Mouse (Mus musculus): ENCODE measurements around the gene Fam229a.

The Fam229a gene

DNA sequence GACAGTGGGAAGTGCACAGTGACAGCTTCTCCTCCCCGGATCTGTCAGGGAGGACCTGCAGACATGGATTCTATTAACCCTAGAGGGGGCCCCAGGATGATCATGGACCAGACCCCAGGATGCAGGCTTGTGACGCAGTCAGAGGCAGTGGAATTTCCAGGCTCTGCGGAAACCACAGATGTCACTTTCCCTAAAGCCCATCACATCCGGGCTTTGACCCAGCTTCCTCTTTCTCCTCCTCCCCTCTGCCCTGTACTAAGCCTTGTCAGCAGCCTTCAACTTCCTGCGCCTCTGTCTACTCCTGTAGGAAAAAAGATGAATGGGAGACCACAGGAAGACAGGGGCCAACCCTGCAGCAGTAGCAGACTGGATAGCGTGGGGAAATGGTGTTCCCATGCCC, 5.6 kb downstream of the Fam229a start:
- DNase-seq, result peak; percentile 64 to 68

DNA sequence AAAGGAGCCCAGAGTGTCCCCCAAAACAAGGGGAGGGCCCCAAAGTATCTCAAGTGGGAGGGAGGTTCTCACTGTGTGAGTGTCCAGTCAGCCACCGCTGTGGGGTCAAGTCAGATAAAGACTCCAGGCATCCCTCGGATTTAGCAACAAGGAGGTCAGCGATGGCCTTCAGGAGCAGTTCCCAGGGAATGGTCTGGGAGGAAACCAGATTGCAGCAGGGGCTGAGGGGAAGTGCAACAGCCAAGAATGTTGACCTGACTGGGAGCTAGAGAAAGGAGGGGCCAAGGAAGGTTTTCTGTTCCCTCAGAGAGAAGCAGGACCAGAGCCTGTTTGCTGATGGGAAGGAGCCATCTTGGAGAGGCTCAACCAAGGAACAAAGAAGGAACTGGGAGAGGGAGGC, 8.0 kb downstream of the Fam229a start:
- DNase-seq, result no peak

DNA sequence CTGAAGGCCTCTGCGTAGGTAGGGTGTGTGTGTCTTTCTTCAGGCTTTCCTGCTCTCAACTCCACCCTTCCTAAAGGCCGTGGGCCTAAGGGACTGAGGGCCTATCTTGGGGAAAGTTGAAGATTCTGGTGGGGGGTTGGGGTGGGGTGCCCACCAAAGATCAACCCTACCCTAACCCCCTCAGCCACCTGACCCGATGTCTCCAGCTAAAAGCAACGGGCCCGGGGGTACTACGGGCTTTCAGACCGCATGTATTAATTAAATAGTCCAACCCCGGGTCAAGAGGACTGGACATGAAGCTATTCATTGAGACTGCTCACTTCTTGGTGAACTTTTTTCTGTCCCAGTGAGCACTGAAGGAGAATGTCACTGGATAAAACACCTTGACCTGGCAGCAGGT, 9.0 kb downstream of the Fam229a start:
- no peak for DNase-seq

GRCm38 (mm10) chr4:129500607-129501566, 9.9 kb downstream of the Fam229a start:
- peak; percentile 95 for DNase-seq

DNA sequence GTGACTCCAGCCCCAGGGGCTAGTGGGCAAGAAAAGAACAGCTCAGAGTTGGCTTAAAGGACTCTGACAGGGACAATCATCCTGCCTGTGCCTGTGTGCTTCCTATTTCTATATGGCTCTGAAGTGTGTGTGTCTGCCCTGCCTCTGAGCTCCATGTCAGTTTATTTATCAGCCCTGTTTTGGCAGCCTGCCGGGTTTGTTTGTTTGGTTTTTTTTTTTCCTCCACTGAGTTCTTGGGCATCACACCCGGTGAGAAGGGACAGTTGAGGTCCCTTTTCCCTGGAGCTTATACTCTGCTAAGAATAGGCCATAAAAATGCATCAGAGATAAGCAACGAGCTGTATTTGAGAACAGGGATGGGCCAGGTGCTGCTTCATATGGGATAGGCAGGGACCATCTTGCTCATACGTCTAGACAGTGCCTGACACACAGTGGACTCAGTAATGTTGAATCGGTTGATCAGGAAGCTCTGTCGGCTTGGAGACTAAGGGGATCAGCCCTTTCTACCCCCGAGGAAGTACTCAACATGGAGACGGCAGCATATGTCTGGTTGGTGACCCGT, 11.4 kb downstream of the Fam229a start:
- no peak for DNase-seq

GRCm38 (mm10) chr4:129502901-129503444, 12.0 kb downstream of the Fam229a start:
- DNase-seq, result no peak

DNA sequence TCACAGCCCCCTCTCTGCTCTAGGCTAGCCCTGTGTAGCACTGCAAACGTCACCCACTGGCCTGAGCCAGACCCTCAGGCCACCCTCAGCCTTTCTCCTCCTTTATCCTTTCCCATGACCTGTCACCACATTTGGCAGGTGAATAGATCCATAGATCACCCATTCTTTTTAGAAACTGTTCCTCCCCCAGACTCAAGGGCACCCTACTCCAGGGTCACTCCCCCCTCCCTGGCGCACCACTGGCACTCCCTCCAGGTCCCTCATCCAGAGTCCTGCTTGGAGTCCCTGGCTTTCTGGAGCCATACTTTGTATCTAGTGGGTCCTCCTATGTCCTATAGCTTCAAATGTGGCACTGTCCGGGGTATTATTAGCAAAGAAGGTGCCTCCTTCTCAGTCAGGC, 14.5 kb downstream of the Fam229a start:
- no peak for DNase-seq

- DNase-seq, result no peak
These were observed 16.6 kb downstream of the Fam229a start for GRCm38 (mm10) chr4:129507434-129508236.

GRCm38 (mm10) chr4:129508237-129508515, 17.2 kb downstream of the Fam229a start:
- DNase-seq, result no peak

DNA sequence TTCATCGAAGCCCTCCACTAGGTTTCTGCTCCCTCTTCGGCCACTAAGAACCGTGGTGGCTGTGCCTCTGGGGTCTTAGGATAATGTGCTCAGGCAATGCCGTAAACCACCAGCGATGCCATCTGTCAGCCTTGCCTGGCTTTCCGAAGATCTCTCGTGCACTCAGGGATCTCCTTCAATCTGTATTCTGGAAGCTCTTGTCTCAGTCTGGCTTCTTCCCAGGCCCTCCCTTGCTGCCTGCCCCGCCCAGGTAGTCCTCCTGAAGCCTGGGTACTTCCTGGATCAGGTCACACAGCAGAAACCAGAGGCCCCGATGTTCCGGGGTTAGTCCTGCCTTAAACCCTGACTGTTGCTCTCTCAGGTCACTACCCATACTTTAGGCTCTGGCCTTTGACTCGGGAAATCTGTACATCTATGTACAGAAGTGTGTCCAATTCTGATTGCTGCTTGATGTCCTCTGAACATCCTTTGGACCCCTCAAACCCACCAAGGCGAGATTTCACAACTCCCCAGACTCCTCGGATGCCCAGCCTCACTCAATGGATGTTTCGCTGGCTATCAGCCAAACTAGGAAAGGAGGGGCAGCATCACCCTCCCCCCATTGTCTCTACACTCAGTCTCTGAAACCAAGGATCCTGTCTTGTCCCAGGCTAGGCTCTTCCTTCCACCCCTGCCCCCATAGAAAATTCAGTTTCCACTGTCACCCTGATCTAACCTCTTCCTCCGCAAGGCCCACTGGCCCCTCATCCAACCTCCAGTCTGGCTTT, 18.0 kb downstream of the Fam229a start:
- DNase-seq, result peak in 1 of 2 experiments; percentile 44

DNA sequence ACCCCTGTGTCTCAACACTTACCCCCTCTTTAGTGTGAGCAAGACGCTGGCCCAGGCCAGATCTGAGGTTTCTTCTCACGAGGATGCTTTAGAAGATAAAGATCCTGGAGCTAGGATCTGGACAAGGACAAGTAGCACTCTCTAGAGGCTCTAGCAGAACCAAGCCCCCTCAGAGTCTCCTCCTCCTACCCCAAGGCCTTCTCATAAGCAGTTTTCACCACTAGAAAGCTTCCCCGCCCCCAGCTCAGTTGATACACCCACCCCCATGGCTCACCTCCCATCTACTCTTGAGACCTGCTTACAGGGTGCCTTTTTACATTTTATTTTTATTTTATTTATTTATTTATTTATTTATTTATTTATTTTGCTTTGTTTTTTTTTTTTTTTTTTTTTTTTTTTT, 18.7 kb downstream of the Fam229a start:
- no peak for DNase-seq

GRCm38 (mm10) chr4:129510723-129511412, 19.9 kb downstream of the Fam229a start:
- peak in 1 of 2 experiments; percentile 49 for DNase-seq

DNA sequence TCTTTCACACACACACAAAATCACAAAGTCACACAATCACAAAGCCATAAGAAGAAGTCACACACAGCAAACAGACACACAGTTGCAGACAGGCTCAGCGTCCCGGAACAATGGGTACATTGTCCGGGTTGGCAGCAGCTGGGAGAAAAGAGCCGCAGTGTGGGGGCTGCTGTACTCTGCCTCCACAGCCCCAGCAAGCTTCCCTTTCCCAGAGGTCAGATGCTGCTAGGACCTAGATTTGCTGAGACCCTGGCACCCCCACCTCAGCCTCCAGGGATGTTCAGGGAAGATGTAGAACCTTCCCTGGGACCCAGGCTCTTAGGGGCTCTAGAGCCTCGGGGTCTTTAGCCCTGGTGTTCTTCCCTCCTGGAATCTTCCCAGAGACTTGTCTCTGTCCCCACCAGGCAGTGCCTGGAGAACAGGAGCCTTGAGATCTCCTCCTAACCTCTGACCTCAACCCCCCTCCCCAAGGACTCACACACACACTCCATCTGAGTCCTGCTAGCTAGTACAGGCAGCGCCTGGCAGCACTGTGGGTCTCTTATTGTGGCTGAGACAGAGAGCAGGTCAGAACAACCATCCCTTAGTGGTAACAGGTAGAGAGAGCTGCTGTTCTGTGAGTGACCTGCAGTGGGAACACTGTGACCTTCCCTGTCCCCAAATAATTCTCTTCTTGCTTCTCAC, 20.6 kb downstream of the Fam229a start:
- DNase-seq, result no peak

DNA sequence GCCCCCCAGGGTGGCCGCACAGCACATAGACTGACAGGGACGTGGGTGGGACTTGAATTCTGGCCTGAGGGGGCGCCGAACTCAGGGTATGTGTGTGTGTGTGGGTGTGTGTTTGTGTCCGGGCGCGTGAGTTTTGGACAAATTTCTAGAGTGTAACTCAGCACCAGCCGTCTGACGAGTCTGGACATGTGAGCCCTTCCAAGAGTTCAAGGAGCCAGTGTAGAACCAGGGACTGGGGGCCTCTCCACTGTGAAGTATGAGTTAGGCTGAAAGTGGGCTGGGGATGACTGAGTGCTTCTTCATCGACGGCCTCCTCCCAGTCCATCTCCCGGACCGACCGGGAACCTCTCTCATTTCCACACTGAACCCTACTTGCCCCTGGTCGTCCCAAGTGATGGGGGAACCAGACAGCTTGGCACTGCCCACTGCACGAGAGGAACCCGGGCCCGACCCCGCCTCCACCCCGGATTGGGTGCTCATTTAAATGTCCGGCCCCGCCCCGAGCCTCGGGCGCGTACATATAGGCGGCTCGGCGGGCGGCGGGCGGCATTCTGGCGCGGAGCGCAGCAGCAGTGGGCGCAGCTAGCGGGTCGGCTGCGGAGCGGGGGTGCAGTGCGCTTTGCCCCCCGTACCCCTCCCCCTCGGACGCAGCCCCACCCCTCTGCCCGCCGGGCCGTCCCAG, 22.2 kb downstream of the Fam229a start, which contains the start of gene Marcksl1:
Marcksl1 (plus strand) TSS at position 496 of the 682 bp plus-strand sequence.
- peak; percentile 95 for DNase-seq

DNA sequence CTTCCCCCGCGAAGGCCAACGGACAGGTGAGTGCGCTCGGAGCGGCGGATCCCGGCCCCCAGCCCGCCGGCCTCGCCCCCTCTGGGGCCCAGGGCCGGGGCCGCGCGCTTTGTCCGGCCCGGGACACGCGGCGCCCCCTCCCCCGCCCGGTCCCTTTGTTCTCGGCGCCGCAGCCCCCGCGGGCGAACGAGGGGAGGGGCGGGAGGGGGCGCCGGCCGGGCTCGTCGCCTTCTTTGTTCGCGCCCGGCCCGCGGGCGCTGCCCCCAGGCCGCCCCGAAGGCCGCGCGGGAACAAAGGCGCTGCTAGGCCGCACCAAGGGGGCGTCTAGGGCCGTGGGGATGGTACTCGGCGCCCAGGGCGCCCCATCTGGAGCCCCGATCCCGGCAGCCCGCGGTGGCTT, 22.9 kb downstream of the Fam229a start:
- no peak for DNase-seq

DNA sequence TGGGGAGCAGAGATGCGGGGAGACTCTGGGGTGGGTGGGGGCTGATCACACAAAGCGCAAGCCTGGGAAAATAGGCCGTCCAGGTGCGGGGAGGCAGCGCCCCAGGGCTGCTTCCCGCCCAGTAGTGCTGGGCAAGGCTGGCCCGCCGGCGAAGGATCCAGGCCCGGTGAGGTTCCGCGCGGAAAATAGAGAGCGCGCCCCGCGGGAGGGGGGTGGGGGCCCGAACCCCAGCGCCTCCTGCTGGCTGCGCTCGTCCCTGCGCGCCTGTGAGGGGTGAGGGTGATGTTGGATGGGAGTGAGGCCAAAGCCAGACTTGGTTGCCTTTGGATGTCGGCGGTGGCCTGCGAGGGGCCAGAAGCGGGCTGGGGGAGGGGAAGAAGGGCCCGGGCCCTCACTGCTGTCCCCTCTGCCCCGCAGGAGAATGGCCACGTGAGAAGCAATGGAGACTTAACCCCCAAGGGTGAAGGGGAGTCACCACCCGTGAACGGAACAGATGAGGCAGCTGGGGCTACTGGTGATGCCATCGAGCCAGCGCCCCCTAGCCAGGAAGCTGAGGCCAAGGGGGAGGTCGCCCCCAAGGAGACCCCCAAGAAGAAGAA, 23.4 kb downstream of the Fam229a start:
- peak; percentile 79 to 83 for DNase-seq

- DNase-seq, result peak; percentile 49 to 54
These were observed 25.9 kb downstream of the Fam229a start for GRCm38 (mm10) chr4:129516925-129517324.

GRCm38 (mm10) chr4:129518519-129518918, 27.5 kb downstream of the Fam229a start:
- no peak for DNase-seq

GRCm38 (mm10) chr4:129525338-129525737, 34.3 kb downstream of the Fam229a start:
- no peak for DNase-seq

DNA sequence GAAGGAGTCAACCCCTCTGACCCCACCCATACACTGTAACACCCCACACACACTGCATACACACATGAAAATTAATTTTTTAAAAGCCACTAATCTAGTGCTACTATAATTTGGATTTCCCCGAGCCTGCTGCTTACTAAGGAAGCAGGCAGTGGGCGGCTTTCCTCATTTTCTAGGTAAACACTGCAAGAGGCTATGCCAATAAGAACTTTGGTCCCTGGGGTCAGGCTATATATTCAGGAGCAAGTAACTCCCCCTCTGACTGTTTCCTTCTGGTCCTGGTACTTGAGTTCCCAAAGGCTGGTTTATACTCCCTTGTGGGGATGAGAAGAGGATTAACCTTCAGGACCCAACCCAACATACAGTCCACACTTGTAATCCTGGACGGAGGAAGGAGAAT, 34.9 kb downstream of the Fam229a start:
- no peak for DNase-seq

Measured in lung, postnatal 4 days (tissue).